Mouse (Mus musculus): ENCODE data around the gene Gm43552. TPM values are rescaled to one million over a fixed set of nuclear protein-coding genes. Genes with fewer than 3 reads are reported as not detected.
A peak's percentile ranks its signal among the peaks of the same experiment; 100 is the strongest.

Gene Gm43552
- polyA plus RNA-seq, 1 experiment from 2014 or later, result 1.1 TPM

DNA sequence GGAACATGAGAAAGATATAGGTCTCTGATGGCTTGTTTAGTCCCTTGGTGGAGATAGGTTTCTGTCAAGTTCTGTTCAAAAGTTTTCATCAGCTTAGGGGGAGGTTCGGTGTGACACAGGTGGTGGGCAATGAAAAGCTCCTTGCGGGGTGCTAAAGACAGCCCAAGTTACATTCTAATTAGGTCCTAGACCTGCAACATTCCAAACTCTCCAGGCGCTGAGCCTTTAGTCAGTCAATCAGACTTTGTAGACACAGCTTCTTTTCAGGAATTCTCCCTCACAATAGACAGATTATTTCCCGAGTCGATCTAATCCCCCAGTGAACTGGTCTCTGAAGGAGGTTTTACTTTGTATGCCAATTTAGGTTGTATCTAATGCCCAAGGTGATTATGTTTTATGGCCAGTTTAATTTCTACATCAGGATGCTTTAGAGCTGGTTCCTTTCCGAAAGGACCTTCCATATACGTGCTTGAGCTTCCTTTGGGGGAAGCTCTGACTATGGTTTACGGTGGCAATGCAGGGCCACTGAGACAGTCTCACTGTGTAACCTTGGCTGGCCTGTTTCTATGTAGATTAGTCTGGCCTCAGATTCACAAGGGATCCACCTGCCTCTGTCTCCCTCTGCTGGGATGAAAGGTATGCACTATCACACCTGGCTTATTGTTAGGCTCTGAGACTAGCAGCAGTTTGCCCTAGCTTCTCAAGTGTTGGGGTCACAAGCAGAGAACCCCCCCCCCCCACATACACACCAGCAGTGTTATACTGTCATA lies 33.2 kb upstream of the Gm43552 start:
- Histone ChIP-seq H3K9ac (no peak overlapping the region), H3K9me3 (no peaks in the 10 kb centered on the region), H3K36me3 (replicated peaks) (no peaks in the 10 kb centered on the region), H3K4me1 (0 out of 2 replicates have a peak, but pooled peaks cover 3% of the 10 kb centered on the region), H3K4me3 (no peak overlapping the region), H3K4me2 (no peak overlapping the region), H3K27ac (no peak overlapping the region), H3K27me3 (replicated peaks) (no peaks in the 10 kb centered on the region)
- ATAC-seq (replicated peaks), result no peak
- WGBS, result 6% methylated on average over 8 of the region's 8 CpGs

DNA sequence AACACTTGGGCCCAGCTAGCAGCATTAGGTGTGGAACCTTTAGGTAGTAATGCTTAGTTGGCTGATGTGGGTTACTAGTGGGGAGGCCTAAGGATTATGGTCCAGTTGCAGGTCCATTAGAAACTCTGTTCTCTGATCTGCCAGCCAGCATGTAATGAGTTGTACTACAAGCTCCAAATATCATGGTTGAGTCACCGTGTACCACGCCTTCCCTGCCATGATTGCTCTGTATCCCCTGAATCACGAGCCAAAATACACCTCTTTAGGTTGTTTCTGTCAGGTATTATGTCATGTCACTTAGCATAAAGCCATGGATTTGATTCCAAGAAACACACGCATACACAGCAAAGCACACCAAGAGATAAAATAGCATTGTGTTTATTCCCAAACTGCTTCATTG lies 32.2 kb upstream of the Gm43552 start:
- 66% methylated on average over 4 of the region's 4 CpGs for WGBS
- Histone ChIP-seq H3K9me3 (no peaks in the 10 kb centered on the region), H3K36me3 (replicated peaks) (no peaks in the 10 kb centered on the region), H3K27ac (no peak overlapping the region), H3K4me3 (no peak overlapping the region), H3K4me2 (no peak overlapping the region), H3K27me3 (replicated peaks) (no peaks in the 10 kb centered on the region), H3K4me1 (0 out of 2 replicates have a peak, but pooled peaks cover 3% of the 10 kb centered on the region), H3K9ac (no peak overlapping the region)
- ATAC-seq (replicated peaks), result no peak

DNA sequence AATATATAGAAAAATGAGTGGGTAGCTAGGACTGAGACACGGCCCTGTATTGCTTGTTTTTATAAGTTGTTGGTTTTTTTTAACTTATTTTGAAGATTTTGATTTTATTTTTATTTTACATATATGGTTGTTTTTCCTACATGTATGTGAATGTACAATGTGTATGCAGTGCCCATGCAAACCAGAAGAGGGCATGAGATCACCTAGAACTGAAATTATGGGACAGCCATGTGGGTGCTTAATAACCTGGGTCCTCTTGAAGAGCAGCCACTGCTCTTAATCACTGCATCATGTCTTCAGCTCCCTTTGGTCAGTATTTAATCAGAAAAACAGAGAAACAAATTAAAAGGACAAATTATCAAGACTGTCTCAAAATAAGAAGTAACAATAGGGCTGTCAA lies 29.2 kb upstream of the Gm43552 start:
- ATAC-seq (replicated peaks), result no peak
- H3K4me3 ChIP-seq, result no peak overlapping the region
- H3K27ac ChIP-seq, result no peak overlapping the region
- H3K9ac ChIP-seq, result no peak overlapping the region
- H3K36me3 ChIP-seq (replicated peaks), result no peaks in the 10 kb centered on the region
- 87% methylated on average over 1 of the region's 1 CpGs for WGBS
- H3K9me3 ChIP-seq, result no peaks in the 10 kb centered on the region
- no peaks in the 10 kb centered on the region for H3K27me3 ChIP-seq (replicated peaks)
- 0 out of 2 replicates have a peak, but pooled peaks cover 3% of the 10 kb centered on the region for H3K4me1 ChIP-seq
- no peak overlapping the region for H3K4me2 ChIP-seq

GRCm38 (mm10) chr5:65514635-65515278 lies 22.1 kb upstream of the Gm43552 start:
- Histone ChIP-seq H3K36me3 (replicated peaks) (no peaks in the 10 kb centered on the region), H3K4me1 (no peaks in the 10 kb centered on the region), H3K27me3 (replicated peaks) (no peaks in the 10 kb centered on the region), H3K4me3 (no peak overlapping the region), H3K9ac (no peak overlapping the region), H3K9me3 (no peaks in the 10 kb centered on the region), H3K4me2 (no peak overlapping the region), H3K27ac (no peak overlapping the region)
- ATAC-seq (replicated peaks), result no peak
- 80% methylated on average over 5 of the region's 5 CpGs for WGBS

DNA sequence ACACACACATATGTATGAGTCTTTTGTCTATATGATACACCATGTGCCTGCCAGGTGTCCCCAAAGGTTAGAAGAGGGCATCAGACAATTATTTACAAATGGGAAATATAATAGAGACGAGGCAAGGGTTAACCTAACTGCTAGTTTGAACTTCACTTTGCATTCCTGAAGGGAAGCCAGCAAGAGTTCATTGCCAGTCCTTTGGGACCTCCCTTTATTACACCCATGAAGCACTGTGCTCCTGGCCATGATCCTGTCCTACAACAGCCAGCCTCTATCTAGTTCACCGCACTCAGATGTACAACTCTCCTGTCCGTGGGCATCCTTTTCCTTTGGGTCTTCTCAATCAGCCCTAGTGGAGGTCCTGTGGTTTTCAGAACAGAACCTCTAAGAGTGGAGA lies 20.9 kb upstream of the Gm43552 start:
- ATAC-seq (replicated peaks), result no peak
- Histone ChIP-seq H3K9me3 (no peaks in the 10 kb centered on the region), H3K4me1 (no peaks in the 10 kb centered on the region), H3K27ac (no peak overlapping the region), H3K27me3 (replicated peaks) (no peaks in the 10 kb centered on the region), H3K36me3 (replicated peaks) (no peaks in the 10 kb centered on the region), H3K9ac (no peak overlapping the region), H3K4me2 (no peak overlapping the region), H3K4me3 (no peak overlapping the region)
- WGBS, result 90% methylated on average over 3 of the region's 3 CpGs

DNA sequence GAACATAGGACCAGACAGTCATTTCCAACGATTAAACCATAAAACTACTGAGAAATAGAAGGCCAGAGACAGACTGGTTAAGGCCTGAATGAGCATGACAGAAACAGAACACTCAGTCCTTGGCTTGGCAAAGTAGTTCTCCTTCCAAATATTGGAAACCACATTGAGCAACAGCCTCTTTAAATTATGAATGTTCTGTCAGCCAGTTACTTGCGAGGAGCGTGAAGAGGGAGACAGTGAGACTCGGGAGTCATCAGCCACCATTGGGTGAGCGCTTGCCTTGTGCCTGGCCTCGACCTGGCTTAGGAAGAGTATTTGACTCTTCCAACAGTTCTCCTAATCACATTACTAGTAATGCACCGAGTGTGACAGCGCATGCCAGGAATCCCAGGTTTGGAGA lies 15.8 kb upstream of the Gm43552 start:
- no peaks in the 10 kb centered on the region for H3K9me3 ChIP-seq
- 86% methylated on average over 8 of the region's 8 CpGs for WGBS
- H3K4me2 ChIP-seq, result no peak overlapping the region
- H3K9ac ChIP-seq, result no peak overlapping the region
- H3K4me1 ChIP-seq, result no peaks in the 10 kb centered on the region
- H3K4me3 ChIP-seq, result no peak overlapping the region
- H3K27me3 ChIP-seq (replicated peaks), result no peaks in the 10 kb centered on the region
- H3K36me3 ChIP-seq (replicated peaks), result no peaks in the 10 kb centered on the region
- no peak overlapping the region for H3K27ac ChIP-seq
- no peak for ATAC-seq (replicated peaks)

DNA sequence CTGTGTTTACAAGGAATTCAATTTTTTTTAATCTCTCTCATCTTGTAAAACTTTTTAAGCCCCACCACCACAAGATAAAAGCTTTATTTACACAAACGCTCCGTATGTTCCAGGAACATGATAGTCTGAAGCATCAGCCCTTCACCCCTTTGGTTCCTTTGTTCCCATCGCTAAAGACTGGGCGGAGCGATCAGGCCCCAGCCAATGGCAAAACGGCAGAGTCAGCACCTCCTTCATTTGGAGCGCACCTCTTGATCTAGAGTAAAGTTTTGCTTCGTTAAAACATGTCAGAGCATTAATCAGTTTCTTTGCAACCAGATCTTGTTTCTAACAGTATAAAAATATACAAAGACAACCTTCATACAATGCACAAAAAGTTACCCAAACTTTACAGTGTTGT lies 13.2 kb upstream of the Gm43552 start:
- Histone ChIP-seq H3K4me1 (no peaks in the 10 kb centered on the region), H3K27me3 (replicated peaks) (no peaks in the 10 kb centered on the region)
- WGBS, result 12% methylated on average over 8 of the region's 8 CpGs

GRCm38 (mm10) chr5:65501407-65501806 lies 8.8 kb upstream of the Gm43552 start:
- H3K27ac ChIP-seq, result no peak overlapping the region
- H3K9ac ChIP-seq, result no peak overlapping the region
- H3K4me3 ChIP-seq, result no peak overlapping the region
- H3K27me3 ChIP-seq (replicated peaks), result no peaks in the 10 kb centered on the region
- WGBS, result 92% methylated on average over 9 of the region's 9 CpGs
- H3K36me3 ChIP-seq (replicated peaks), result no peaks in the 10 kb centered on the region
- H3K4me2 ChIP-seq, result no peak overlapping the region
- ATAC-seq (replicated peaks), result no peak
- H3K4me1 ChIP-seq, result no peaks in the 10 kb centered on the region
- H3K9me3 ChIP-seq, result no peaks in the 10 kb centered on the region

More for the DNA sequence above, 13.2 kb upstream of the Gm43552 start:
- Histone ChIP-seq H3K9ac (no peak overlapping the region), H3K4me3 (no peak overlapping the region), H3K9me3 (no peaks in the 10 kb centered on the region), H3K4me2 (no peak overlapping the region), H3K36me3 (replicated peaks) (no peaks in the 10 kb centered on the region), H3K27ac (no peak overlapping the region)
- no peak for ATAC-seq (replicated peaks)

DNA sequence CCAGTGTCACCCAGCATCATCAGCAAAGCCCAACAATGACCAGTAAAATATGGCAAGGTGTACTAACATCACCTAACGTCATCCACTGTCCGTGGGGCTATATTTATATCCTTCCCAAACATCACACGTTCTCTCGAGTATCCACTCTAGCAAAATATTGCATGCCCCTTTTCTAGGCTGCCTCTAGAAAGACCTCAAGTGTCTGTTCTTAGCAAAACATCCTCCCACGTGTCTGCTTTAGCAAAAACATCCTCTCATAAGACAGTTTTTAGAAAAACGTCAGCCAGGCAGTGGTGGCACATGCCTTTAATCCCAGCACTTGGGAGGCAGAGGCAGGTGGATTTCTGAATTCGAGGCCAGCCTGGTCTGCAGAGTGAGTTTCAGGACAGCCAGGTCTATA lies 7.6 kb upstream of the Gm43552 start:
- ATAC-seq (replicated peaks), result no peak
- no peak overlapping the region for H3K27ac ChIP-seq
- no peak overlapping the region for H3K4me3 ChIP-seq
- no peaks in the 10 kb centered on the region for H3K27me3 ChIP-seq (replicated peaks)
- no peak overlapping the region for H3K9ac ChIP-seq
- H3K4me2 ChIP-seq, result no peak overlapping the region
- no peaks in the 10 kb centered on the region for H3K9me3 ChIP-seq
- 86% methylated on average over 7 of the region's 7 CpGs for WGBS
- no peaks in the 10 kb centered on the region for H3K4me1 ChIP-seq
- H3K36me3 ChIP-seq (replicated peaks), result no peaks in the 10 kb centered on the region

- H3K36me3 ChIP-seq (replicated peaks), result no peaks in the 10 kb centered on the region
- H3K4me1 ChIP-seq, result peaks cover 37% of the 10 kb centered on the region
- peak overlapping the region; percentile 95 for H3K27ac ChIP-seq
- H3K4me3 ChIP-seq, result peak overlapping the region; percentile 92
- peak overlapping the region; percentile 91 for H3K9ac ChIP-seq
- no peaks in the 10 kb centered on the region for H3K9me3 ChIP-seq
- peak overlapping the region; percentile 81 for H3K4me2 ChIP-seq
- ATAC-seq (replicated peaks), result peak; percentile 85
- under 1% methylated on average over 56 of the region's 57 CpGs for WGBS
- H3K27me3 ChIP-seq (replicated peaks), result no peaks in the 10 kb centered on the region
Observed at GRCm38 (mm10) chr5:65491767-65492715, 592 bp downstream of the Gm43552 start.

DNA sequence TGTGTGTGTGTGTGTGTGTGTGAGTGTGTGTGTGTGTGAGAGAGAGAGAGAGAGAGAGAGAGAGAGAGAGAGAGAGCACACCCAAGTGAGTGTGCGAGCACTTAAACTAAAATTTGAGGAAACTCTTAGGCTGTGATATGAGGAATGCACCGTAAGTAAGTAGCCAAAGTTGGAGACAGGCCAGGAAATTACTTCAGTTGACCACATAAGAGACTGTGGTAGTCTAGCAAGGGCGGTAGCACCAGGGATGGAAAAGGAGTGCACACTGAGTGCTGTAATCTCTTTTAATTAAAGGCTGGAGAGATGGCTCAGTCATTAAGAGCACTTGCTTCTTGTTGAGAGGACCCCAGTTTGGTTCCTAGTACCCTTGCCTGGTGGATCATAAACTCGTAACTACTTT lies 2.8 kb downstream of the Gm43552 start:
- peaks cover 37% of the 10 kb centered on the region for H3K4me1 ChIP-seq
- H3K9me3 ChIP-seq, result no peaks in the 10 kb centered on the region
- H3K9ac ChIP-seq, result no peak overlapping the region
- H3K4me2 ChIP-seq, result no peak overlapping the region
- no peak for ATAC-seq (replicated peaks)
- H3K36me3 ChIP-seq (replicated peaks), result no peaks in the 10 kb centered on the region
- H3K27ac ChIP-seq, result no peak overlapping the region
- WGBS, result 82% methylated on average over 4 of the region's 4 CpGs
- H3K4me3 ChIP-seq, result no peak overlapping the region
- no peaks in the 10 kb centered on the region for H3K27me3 ChIP-seq (replicated peaks)

- Histone ChIP-seq H3K4me1 (peaks cover 37% of the 10 kb centered on the region), H3K36me3 (replicated peaks) (no peaks in the 10 kb centered on the region), H3K27ac (no peak overlapping the region), H3K4me3 (no peak overlapping the region), H3K27me3 (replicated peaks) (no peaks in the 10 kb centered on the region), H3K9me3 (no peaks in the 10 kb centered on the region), H3K9ac (no peak overlapping the region), H3K4me2 (no peak overlapping the region)
- ATAC-seq (replicated peaks), result no peak
- WGBS, result 83% methylated on average over 7 of the region's 7 CpGs
Observed at GRCm38 (mm10) chr5:65488725-65489124, 3.9 kb downstream of the Gm43552 start.

Data from midbrain, embryonic 15.5 days (tissue).